Mouse (Mus musculus): Measurements from ENCODE around the gene Syt7.

DNA sequence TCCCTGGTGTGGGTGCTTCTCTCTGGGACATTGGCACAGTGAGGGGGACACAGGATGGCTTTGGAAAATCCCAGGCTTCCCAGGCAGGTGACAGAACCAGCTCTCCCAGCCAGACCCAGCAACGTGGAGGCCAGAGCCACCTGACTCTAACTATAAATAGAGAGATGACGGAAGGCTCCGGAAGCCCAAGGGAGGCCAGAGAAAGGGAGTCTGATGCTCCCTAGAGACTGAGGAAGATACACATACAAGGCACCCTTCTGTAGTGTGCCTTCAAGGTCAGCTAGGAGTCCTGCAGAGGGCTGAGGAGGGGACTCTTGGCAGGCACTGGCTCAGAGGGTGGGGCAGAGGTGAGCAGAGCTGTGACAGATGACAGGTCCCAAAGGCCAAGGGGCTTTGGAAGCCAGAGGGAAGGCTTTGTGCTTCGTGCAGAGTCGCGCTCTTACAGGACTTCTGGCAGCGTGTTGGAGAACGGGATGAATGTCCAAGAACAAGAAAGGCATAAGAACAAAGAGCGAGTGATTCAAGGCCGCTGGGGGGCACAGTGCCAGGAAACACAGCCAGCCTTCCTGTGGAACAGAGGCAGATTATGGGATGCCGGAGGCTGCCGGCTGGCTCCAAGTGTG, 47.0 kb upstream of the Syt7 start:
- TF ChIP-seq POLR2A (IDR thresholded peaks at IDR 0.05; ENCODE audit: borderline replicate concordance, extremely low read depth, insufficient read depth, insufficient read length, poor library complexity, severe bottlenecking) = no peak
- no peak for TF ChIP-seq CTCF (IDR thresholded peaks at IDR 0.05; ENCODE audit: borderline replicate concordance, extremely low read depth, insufficient read depth, insufficient read length)

Data from brain, embryonic 14.5 days (tissue).